Mouse (Mus musculus) yolk sac, embryonic 10.5 days (tissue): ENCODE results near the gene Senp2.
"Not testable (repeated sequence)": the region's sequence is repeated elsewhere in the genome, so short reads cannot be mapped to it uniquely, and the experiment has no call there.

ENCODE experiments used
- DNase-seq: peaks from one replicate; pipeline ENCODE4 v3.0.0-alpha.2; 2017; ENCODE audit warnings: low spot score

The Senp2 gene

DNA sequence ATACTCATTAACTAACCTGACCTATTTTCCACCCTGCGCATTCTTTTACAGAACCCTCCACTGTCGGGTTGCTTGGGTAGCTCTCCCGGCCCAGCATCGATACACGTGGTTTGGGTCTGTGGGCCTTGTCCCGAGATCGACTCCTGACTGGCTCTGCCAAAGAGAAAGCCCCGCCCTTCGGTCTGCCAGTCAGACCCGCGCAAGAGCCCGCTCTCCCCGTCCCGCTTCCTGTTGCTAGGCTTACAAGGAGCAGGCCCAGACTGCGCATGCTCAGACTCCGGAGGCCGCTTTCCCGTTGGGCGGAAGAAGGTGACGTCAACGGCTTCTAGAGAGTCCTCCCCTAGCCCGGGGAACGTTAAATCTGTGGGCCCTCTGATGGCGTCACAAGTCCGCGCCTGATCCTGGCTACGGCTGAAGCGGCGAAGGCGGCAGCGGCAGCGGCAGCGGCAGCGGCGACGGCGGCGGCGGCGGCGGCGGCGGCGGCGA, at the start of gene Senp2:
Gene Senp2, plus strand, starts transcription at position 386 of the 486 bp plus-strand sequence.
- DNase-seq: peak; percentile 100

DNA sequence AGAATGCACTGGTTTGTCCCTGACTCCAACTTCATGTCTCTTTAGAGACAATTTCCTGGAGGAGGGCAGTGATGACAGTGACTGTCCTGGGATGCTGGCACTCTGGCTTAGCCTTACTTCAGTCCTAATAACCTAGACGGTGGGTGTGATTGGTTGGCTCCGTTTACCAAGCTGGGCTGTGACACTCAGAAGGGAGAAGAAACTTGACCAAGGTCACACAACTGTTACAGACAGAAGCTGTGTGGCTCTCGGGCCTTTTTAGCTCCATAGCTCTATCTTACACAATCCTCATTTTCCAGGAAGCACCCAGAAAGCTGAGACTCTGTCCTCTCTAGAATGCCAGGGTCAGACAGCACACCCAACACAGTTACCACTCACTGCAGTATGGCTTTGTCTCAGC, 43.7 kb upstream of the Senp2 start:
- DNase-seq: no peak

DNA sequence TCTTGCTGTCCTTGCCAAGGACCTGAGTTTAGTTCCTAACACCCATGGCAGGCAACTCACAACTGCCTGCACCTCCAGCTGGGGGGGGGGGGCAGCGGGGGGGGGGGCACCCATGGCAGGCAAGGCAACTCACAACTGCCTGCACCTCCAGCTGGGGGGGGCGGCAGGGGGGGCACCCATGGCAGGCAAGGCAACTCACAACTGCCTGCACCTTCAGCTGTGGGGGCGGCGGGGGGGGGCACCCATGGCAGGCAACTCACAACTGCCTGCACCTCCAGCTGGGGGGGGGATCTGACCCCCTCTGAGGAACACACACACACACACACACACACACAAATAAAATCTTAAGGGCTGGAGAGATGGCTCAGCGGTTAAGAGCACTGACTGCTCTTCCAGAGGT, 39.4 kb upstream of the Senp2 start:
- no peak for DNase-seq

DNA sequence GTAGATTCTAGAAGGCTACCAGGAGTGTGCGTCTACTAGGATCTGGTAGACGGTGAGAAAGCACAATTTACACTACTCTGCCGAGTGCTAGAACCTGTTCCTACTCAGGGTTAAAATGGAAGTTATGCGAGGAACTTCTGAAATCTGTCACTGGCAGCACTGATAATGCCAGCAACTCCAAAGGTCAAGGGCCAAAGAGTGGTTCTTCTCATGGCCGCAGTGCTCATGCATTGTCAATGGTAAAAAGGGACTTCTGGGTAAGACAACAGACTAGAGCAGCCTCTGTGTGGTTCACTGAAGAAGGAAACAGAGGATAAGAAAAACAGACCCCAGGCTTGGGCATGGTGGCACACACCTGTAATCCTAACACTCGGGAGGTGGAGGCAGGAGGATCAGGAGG, 38.7 kb upstream of the Senp2 start:
- peak; percentile 9 for DNase-seq

DNA sequence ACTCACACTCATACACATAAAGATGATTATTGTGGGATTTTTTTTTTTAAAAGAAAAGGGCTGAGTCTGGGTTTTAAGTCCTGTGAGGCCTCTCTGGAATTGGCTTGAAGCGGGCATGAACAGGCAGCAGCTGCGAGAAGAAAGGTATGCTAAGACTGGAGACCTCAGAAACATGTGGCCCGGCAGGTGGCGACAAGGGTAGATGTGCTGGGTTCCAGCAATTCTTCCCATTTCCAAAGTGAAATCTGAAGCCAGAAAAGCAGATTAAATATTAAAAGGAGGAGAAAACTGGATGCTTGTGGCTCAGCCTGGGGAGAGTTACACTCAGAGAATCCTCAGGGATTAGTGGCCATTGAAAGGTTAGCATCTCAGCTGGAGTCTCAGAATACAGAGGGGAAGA, 37.8 kb upstream of the Senp2 start:
- no peak for DNase-seq

DNA sequence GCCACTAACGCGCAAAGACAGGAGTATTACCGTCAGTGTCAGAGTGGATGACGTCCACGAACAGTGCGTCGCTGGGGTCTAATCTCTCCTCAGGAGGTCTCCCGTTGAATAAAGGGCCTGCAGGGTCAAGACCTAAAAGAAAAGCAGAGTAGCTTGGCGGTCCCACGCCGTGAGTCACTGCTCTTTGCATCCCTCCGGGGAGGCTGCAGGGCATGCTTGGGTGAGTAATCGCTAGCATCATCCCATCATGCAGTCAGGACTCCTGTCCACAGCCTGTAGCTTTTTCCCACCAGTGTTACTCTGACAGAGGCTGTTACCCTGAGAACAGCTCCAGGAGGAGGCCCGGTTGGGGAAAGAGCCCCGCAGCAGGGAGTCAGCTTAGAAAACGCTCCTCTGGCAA, 33.1 kb upstream of the Senp2 start:
- DNase-seq: no peak

DNA sequence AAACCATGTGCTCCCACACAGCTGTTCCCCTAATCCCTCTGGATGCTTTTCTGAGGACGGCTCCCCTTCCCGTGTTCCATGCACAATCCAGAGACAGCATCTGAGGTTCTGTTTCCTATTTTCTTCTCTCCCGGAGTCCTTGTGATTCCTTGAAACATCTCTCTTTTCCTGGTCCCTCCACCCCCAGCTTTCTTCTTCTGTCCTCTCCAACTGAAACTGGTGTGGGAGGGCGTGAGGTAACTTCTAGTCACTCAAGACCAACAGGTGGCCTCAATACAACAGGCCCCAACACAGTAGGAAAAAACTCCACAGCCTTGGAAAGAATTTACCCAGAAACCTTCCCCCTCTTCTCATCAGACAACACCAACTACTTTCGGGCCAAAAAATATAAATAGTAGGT, 31.9 kb upstream of the Senp2 start:
- no peak for DNase-seq

DNA sequence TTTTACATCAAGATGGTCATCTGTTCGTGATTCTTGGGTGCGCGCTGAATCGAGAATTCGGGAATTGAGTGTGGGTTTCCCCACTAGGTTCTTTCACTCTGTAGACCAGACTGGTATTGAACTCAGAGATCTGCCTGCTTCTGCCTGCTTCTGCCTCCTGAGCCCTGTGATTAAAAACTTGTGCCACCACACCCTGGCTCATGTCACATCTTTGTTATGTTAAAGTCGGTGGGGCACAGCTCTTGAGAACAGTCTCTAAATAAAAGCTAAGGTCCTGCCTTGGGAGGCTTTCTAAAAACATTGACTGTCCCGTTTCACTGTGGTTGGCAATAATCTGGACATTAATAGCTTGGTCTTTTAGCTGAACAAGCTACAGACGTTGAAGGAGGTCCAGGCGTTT, 26.1 kb upstream of the Senp2 start:
- DNase-seq: no peak

DNA sequence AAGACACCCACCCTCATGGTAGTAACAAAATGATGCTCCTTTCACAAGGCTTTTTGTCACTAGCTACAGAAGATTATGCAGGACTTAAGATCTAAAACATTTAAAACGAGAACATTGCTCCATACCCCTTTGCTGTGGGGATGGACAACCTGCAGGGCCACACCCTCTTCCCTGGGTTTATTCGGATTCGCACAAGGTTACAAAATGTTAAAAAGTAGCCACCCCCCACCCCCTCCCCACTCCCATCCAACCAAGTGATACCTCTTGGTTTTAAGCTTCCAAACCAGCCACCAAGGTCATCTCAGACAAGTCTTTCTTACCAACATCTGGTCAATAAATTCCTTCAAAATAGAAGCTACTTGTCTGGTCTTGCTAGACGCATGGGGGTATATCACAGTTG, 25.7 kb upstream of the Senp2 start:
- DNase-seq: no peak

DNA sequence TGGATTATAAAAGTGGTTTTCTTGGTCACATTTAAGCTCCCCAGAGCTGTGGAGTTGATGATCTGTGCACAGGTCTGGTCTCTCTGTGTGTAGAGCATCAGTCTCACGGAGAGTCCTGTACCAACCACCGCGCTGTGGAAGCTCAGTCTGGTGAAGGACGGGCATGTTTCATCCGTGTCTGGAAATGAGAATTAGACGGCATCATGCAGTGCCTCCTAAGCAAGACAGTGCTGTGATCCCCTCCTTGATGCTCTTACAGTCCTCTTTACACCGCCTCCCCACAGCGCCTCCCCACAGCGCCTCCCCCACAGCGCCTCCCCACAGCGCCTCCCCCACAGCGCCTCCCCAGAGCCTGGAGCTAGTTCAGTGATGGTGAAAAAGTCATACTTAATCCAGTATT, 25.2 kb upstream of the Senp2 start:
- DNase-seq: no peak

DNA sequence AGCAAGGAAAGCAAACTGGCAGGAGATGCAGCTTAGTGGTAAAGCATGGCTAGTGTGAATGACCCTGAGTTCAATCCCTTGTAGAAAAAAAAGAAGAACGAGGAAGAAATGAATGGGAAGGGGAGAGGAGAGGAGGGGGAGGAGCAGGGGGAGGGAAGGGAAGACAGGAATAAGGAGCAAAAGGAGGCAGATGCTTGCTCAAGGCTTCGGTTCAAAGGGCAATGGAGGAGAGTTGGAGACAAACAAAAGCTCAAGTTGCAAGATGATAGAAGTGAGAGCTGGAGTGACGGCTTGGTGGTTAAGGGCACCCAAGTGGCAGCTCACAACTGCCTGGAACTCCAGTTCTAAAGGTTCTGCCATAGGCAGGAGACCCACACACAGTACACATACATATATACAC, 23.1 kb upstream of the Senp2 start:
- DNase-seq: peak; percentile 56

DNA sequence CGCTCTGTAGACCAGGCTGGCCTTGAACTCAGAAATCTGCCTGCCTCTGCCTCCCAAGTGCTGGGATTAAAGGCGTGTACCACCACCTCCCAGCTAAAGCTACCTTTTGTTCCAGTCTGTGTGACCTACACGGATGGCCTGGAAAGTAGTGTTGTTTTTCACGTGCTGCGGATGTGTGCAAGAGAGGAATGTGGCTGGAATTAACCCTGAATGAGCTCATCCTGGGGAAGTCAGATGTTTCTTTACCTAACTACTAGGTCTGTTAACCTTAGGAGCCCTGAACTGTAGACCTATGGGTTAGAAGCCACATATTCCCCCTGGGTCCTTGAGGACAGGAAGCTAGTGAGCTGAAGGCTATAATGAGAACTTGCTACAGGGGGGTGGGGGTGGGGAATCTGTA, 21.3 kb upstream of the Senp2 start:
- DNase-seq: peak; percentile 47

DNA sequence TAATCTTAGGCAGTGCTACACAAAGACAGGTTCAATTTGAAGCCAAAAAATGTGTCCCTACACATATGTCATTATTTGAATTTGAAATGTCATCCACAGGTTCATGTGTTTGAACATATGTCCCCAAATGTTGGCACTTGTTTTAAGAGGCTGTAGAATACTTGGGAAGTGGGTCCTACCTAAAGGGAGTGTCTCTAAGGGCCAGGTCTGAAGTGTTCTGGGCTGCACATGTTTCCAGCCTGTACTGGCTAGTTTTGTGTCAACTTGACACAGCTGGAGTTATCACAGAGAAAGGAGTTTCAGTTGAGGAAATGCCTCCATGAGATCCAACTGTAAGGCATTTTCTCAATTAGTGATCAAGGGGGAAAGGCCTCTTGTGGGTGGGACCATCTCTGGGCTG, 18.4 kb upstream of the Senp2 start:
- not testable (repeated sequence) for DNase-seq

DNA sequence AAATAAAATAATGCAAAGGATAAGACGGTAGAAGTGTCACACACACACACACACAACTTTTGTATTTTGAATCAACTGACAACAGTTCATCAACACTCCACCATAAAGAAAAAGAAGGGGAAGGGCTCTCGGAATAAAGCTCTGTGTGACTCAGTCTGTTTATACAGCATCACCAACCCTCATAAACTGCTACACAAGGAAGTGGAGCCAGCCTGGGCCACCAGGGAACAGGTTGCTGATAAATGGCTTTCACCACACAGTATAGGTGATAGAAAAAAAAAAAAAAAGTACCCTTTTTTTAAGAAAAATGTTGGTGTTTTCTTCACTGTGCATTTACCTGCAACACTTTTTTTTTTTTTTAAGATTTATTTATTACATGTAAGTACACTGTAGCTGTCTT, 17.5 kb upstream of the Senp2 start:
- no peak for DNase-seq

DNA sequence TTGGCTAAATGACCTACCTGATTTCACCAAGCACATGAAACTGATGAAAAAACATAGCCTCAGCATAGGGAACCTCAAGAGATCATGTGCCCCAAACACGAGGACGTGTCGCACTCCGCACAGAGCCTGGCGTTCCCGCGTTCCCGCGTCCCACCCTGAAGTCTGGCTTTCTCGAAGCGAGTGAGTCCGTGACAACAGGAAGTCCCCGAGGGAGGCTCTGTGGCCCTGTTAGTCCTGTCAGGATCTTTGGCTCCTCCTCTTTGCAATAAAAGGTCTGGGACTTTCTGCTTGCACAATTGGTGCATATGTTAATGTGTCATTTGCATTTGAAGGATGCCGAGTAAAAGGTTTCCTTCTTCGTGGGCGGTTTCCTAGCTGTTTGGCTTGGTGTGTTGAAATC, 14.0 kb upstream of the Senp2 start, which contains the start of gene Liph:
Gene Liph, minus strand, starts transcription at position 360 of the 400 bp plus-strand sequence.
- peak; percentile 64 for DNase-seq

DNA sequence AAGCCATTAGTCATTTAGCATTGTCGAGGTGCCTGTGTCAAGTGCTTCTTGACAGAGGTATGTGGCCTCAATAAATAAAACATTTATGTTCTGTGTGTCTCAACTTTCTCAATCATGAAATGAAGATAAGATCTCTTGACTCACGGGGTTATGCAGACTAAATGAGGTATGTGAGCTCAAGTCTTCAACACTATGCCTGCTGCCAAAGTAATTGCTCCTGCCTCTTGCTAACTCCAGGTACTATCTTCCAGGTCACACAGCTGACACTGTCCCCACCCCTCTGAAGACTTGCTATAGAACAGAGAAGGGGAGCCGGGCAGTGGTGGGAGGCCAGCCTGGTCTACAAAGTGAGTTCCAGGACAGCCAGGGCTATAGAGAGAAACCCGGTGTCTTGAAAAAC, 12.9 kb upstream of the Senp2 start:
- DNase-seq: peak; percentile 14

DNA sequence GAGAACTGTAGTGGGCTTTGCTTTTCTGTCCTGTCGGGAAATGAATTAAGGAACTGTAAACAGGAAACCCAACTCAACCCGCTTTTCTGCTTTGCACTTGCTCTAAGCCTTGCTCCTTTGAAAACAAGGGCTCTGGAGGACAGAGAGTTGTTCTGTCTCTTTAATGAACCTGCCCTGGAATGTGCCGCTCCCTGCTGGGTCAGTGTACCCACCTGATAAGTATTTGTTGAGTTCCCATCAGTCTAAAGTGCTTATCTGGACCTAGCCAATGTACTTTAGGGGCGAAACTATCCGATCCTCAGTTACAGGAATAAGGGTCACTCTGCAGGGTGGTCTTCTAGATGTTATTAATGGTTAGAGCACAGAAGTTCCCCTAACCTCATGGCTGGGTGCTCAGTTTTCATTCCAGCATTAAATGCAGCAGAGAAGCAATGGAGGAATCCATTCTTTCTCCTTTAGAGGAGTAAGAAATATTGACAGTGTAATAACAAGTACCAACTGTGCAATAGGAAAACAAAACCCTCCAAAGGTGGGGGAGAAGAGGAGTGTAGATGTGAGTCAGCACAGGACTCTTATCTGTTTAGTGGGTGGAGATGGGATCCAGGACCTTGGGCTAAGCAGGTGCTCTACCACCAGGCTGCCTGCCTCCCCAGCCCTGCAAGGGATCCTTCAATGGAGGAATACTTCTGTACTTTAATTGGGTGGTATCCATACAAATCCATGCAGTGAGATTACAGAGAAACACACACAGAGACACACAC, 12.2 kb upstream of the Senp2 start:
- DNase-seq: peak; percentile 63

DNA sequence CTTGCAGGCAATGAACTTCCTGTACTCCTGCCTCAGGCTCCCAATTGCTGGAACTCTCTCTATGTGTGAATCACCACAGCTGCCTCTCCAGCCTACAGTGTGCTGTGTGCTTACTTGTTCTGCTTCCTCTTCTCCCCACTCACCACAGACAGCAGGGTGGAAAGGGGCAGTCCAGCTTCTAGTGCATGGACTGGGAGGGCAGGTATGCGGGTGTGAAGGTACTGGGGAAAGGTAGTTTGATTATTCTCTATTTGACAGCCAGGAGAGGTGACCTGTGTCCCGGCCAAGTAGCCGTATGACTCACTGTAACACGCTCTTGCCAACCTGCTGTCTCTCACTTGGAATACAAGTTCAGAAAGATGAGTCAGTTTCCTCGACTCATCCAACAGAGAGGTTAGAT, 11.2 kb upstream of the Senp2 start:
- peak; percentile 12 for DNase-seq

DNA sequence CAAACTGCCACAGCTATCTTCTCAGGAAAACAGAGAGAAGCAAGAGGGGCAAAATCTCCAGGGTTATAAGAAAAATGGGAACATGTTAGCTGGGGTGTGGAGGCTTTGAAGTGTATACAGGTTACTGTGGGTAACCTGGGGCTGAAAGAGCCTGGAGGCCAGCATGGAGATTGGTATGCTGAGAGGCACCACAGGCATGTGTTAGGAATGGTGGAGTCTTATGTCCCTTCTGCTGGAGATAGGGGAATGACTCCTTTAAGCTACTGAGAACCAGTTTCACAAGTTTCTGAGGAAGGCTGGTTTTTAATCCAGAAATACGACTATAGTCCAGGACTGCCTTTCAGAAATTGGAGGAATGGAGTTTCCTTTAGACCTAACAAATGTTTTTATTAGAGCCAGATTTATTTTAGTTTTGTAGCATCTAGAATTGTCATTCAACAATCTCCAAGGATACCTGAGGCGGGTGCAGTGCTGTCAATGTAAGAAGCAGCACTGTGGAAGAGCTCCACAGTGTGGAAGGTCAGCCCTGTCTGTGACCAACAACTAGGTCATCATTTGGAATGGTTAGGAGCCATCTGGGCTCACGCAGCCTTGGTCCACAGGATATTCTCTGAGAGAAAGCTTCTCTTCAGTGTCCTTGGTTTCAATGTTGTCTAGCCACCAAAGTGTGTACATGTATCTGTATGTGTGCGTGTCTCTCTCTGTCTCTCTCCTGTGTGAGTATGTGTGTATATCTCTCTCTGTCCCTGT, 9.2 kb upstream of the Senp2 start:
- no peak for DNase-seq

DNA sequence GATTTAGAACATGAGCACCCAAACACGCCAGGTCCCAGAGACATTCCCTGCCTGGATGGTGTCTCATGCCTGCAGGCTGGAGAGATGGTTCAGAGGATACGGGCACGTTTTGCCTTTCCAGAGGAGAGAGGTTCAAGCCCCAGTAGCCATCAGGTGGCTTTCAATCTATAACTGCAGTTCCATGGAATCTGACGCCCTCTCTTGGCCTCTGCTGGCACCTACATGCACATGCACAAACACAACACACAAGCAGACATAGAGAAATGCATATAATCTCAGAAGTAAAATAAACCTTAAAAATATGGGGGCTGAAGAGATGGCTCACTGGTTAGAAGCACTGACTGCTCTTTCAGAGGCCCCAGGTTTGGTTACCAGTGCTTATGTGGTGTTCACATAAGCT, 8.1 kb upstream of the Senp2 start:
- no peak for DNase-seq

DNA sequence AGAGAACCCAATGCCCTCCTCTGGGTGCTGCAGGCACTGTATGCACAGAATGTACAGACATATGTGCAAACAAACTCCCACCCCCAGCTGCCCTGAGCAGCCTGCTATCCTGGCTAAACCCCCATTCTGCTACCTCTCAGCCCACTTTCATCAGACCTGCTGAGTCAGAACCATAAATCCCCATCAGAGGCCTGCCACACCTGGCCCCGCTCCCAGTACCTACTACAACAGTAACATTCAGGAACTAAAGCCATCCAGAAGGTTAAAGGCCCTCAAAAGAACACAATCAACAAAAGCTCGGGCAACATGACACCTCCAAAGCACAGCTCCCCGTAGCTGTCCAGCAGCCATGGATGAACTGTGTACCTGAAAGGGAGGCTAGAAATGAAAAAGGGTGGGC, 7.7 kb upstream of the Senp2 start:
- no peak for DNase-seq

DNA sequence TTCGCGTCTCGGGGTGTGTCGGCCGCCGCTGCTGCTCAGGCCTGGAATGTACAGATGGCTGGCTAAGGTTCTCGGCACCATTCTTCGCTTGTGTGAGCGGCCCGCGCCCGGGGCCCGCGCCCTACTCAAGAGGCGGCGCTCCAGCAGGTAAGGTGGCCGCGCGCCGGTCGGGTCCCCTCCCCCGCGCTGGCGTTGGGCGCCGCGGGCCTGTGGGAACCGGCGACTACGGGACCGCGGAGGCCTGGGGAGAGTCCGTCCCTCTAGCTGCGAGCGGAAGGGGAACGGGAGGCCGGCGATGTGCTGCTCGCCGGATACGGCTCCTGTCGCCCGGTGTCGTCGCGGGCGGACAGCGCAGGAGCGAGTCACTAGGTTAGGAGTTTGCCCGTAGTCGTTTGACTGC, 312 bp downstream of the Senp2 start:
- no peak for DNase-seq

DNA sequence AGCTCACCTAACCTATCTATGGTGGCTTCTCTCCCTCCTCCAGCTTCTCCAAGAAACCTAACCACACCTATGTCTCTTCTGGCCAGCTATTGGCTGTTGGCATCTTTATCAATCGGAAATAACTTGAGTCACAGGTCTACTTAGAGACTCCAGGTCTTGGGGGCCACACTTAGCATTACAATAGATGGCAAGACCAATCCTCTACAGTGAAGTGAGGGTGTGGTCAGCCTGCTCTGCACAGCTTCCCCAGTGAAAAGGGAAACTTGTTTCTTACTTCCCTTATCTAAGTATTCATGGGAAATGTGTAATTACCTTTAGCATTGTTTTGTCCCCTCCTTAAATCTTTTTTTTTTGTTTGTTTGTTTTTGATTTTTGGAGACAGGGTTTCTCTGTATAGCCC, 6.3 kb downstream of the Senp2 start:
- no peak for DNase-seq

DNA sequence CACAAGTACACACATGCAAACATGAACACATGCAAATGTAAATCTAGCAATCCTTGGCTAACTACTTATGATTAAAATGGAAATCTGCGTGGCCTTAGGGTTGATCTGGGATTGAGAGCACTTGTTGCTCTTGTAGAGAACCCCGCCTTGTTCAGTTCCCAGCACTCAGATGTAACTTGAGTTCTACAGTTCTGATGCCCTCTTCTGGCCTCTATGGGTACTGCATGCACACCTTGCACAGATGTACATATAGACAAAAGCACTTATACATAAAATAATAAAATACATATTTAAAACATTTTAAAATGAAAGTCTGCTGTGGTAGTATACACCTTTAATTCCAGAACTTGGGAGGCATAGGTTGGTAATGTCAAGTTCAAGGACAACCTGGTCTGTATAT, 12.8 kb downstream of the Senp2 start:
- DNase-seq: no peak
